Mouse (Mus musculus) kidney, adult 9 months (tissue): Measurements from ENCODE around the gene Ints5.

Experiments used
- DNase-seq: peaks from one replicate; pipeline ENCODE4 v3.0.0; 2022

Gene Ints5

GRCm38 (mm10) chr19:8929224-8930088 is 36.7 kb downstream of the Ints5 start, which contains the start of the genes Rom1 and Eml3:
Gene Rom1, minus strand, starts transcription at chr19:8929356.
Gene Eml3, plus strand, starts transcription at chr19:8929552.
- DNase-seq: peak; percentile 96

- no peak for DNase-seq
These were observed 37.3 kb downstream of the Ints5 start for GRCm38 (mm10) chr19:8930117-8930516.

GRCm38 (mm10) chr19:8930771-8931170 is 38.0 kb downstream of the Ints5 start:
- DNase-seq: no peak

GRCm38 (mm10) chr19:8936736-8937135 is 43.9 kb downstream of the Ints5 start:
- no peak for DNase-seq

GRCm38 (mm10) chr19:8940526-8941133 is 47.8 kb downstream of the Ints5 start:
- no peak for DNase-seq

GRCm38 (mm10) chr19:8941136-8941514 is 48.3 kb downstream of the Ints5 start:
- no peak for DNase-seq

- DNase-seq: peak; percentile 96
These were observed 48.9 kb downstream of the Ints5 start, which contains the start of gene Mta2 for GRCm38 (mm10) chr19:8941515-8942217. Gene Mta2, plus strand, starts transcription at chr19:8941875.

GRCm38 (mm10) chr19:8942276-8942964 is 49.6 kb downstream of the Ints5 start:
- peak; percentile 59 for DNase-seq

GRCm38 (mm10) chr19:8943047-8943446 is 50.2 kb downstream of the Ints5 start:
- DNase-seq: no peak

- DNase-seq: no peak
These were observed 51.3 kb downstream of the Ints5 start for GRCm38 (mm10) chr19:8944062-8944461.

GRCm38 (mm10) chr19:8944750-8945149 is 51.9 kb downstream of the Ints5 start:
- peak; percentile 83 for DNase-seq

- no peak for DNase-seq
These were observed 52.4 kb downstream of the Ints5 start for GRCm38 (mm10) chr19:8945251-8945650.

GRCm38 (mm10) chr19:8946929-8947328 is 54.1 kb downstream of the Ints5 start:
- DNase-seq: no peak
